Mouse (Mus musculus): ENCODE data around the gene Manf. TPM values are rescaled to one million over a fixed set of nuclear protein-coding genes. Genes with fewer than 3 reads are reported as not detected.

Gene Manf
- polyA plus RNA-seq, 1 experiment from 2014 or later: 214 TPM

- 0 out of 2 replicates have a peak overlapping the region, but pooled peaks have one; percentile 23 for H3K27ac ChIP-seq (ENCODE audit: low read depth, low read length)
- peak; percentile 27 for DNase-seq (ENCODE audit: low spot score)
These were observed 70.6 kb downstream of the Manf start for GRCm38 (mm10) chr9:106821050-106821617.

GRCm38 (mm10) chr9:106819201-106819600 lies 72.6 kb downstream of the Manf start:
- whole genome bisulfite sequencing: 96% methylated on average over 1 of the region's 1 CpGs
- no peak overlapping the region for H3K4me2 ChIP-seq (ENCODE audit: low read length)
- peak; percentile 45 for DNase-seq (ENCODE audit: low spot score)

More at GRCm38 (mm10) chr9:106821050-106821617, 70.6 kb downstream of the Manf start:
- no peaks in the 10 kb centered on the region for H3K9me3 ChIP-seq (replicated peaks; ENCODE audit: control insufficient read depth, low read length)
- H3K27me3 ChIP-seq (replicated peaks; ENCODE audit: control insufficient read depth, insufficient read depth, low read length): no peaks in the 10 kb centered on the region
- no peak for ATAC-seq
- WGBS: 51% methylated on average over 15 of the region's 15 CpGs
- no peaks in the 10 kb centered on the region for H3K36me3 ChIP-seq (ENCODE audit: control insufficient read depth, insufficient read depth, low read length)
- H3K4me2 ChIP-seq (ENCODE audit: low read length): peak overlapping the region; percentile 56
- H3K4me1 ChIP-seq (ENCODE audit: control insufficient read depth, insufficient read depth, low read length): no peaks in the 10 kb centered on the region
- H3K4me3 ChIP-seq (ENCODE audit: low read depth, low read length): peak overlapping the region; percentile 90
- H3K9ac ChIP-seq (ENCODE audit: low read length): peak overlapping the region; percentile 57

GRCm38 (mm10) chr9:106818191-106818590 lies 73.6 kb downstream of the Manf start:
- Histone ChIP-seq H3K9me3 (replicated peaks; ENCODE audit: control insufficient read depth, low read length) (no peaks in the 10 kb centered on the region), H3K27me3 (replicated peaks; ENCODE audit: control insufficient read depth, insufficient read depth, low read length) (no peaks in the 10 kb centered on the region), H3K36me3 (ENCODE audit: control insufficient read depth, insufficient read depth, low read length) (no peaks in the 10 kb centered on the region), H3K4me1 (ENCODE audit: control insufficient read depth, insufficient read depth, low read length) (no peaks in the 10 kb centered on the region), H3K4me2 (ENCODE audit: low read length) (no peak overlapping the region), H3K9ac (ENCODE audit: low read length) (no peak overlapping the region), H3K27ac (ENCODE audit: low read depth, low read length) (no peak overlapping the region), H3K4me3 (ENCODE audit: low read depth, low read length) (no peak overlapping the region)
- ATAC-seq (no peak), DNase-seq (ENCODE audit: low spot score) (no peak)
- 75% methylated on average over 6 of the region's 6 CpGs for WGBS

More at GRCm38 (mm10) chr9:106819201-106819600, 72.6 kb downstream of the Manf start:
- Histone ChIP-seq H3K27me3 (replicated peaks; ENCODE audit: control insufficient read depth, insufficient read depth, low read length) (no peaks in the 10 kb centered on the region), H3K4me1 (ENCODE audit: control insufficient read depth, insufficient read depth, low read length) (no peaks in the 10 kb centered on the region), H3K27ac (ENCODE audit: low read depth, low read length) (no peak overlapping the region), H3K9ac (ENCODE audit: low read length) (no peak overlapping the region), H3K9me3 (replicated peaks; ENCODE audit: control insufficient read depth, low read length) (no peaks in the 10 kb centered on the region), H3K36me3 (ENCODE audit: control insufficient read depth, insufficient read depth, low read length) (no peaks in the 10 kb centered on the region), H3K4me3 (ENCODE audit: low read depth, low read length) (no peak overlapping the region)
- no peak for ATAC-seq

DNA sequence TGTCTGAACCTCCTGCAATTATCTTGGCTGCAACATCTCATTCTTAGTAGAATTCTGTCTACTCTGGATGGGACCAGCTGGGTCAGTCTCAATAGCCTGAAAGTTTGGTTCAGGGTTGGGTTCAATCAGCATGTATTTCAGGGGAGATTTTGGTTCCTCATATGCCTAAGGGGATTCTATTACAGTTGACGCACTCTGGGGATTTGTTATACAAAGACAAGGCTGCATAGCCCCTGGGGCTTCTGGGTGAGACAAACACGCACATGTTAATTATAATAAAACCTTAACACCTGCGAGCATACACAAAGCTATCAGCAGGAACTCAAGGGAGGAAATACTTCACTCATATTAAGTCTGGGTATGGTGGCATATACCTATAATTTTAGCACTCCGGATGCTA lies 85.3 kb downstream of the Manf start:
- no peaks in the 10 kb centered on the region for H3K27me3 ChIP-seq (replicated peaks; ENCODE audit: control insufficient read depth, insufficient read depth, low read length)
- no peak overlapping the region for H3K4me3 ChIP-seq (ENCODE audit: low read depth, low read length)
- no peak overlapping the region for H3K4me2 ChIP-seq (ENCODE audit: low read length)
- no peak overlapping the region for H3K9ac ChIP-seq (ENCODE audit: low read length)
- WGBS: 71% methylated on average over 4 of the region's 4 CpGs
- DNase-seq (ENCODE audit: low spot score) (no peak), ATAC-seq (no peak)
- H3K9me3 ChIP-seq (replicated peaks; ENCODE audit: control insufficient read depth, low read length): no peaks in the 10 kb centered on the region
- H3K27ac ChIP-seq (ENCODE audit: low read depth, low read length): no peak overlapping the region
- H3K4me1 ChIP-seq (ENCODE audit: control insufficient read depth, insufficient read depth, low read length): no peaks in the 10 kb centered on the region
- no peaks in the 10 kb centered on the region for H3K36me3 ChIP-seq (ENCODE audit: control insufficient read depth, insufficient read depth, low read length)

GRCm38 (mm10) chr9:106790831-106791230 lies 100.9 kb downstream of the Manf start:
- H3K4me2 ChIP-seq (ENCODE audit: low read length): no peak overlapping the region
- H3K36me3 ChIP-seq (ENCODE audit: control insufficient read depth, insufficient read depth, low read length): no peaks in the 10 kb centered on the region
- H3K9ac ChIP-seq (ENCODE audit: low read length): no peak overlapping the region
- H3K27ac ChIP-seq (ENCODE audit: low read depth, low read length): no peak overlapping the region
- H3K4me1 ChIP-seq (ENCODE audit: control insufficient read depth, insufficient read depth, low read length): peaks cover 7% of the 10 kb centered on the region
- no peak for DNase-seq (ENCODE audit: low spot score)
- H3K9me3 ChIP-seq (replicated peaks; ENCODE audit: control insufficient read depth, low read length): no peaks in the 10 kb centered on the region
- H3K27me3 ChIP-seq (replicated peaks; ENCODE audit: control insufficient read depth, insufficient read depth, low read length): no peaks in the 10 kb centered on the region
- 70% methylated on average over 6 of the region's 6 CpGs for WGBS
- no peak for ATAC-seq
- H3K4me3 ChIP-seq (ENCODE audit: low read depth, low read length): no peak overlapping the region

GRCm38 (mm10) chr9:106789363-106789762 lies 102.4 kb downstream of the Manf start:
- Histone ChIP-seq H3K9ac (ENCODE audit: low read length) (peak overlapping the region; percentile 99), H3K27ac (ENCODE audit: low read depth, low read length) (peak overlapping the region; percentile 80; the same call in 1 of the 2 replicates), H3K4me3 (ENCODE audit: low read depth, low read length) (peak overlapping the region; percentile 99), H3K27me3 (replicated peaks; ENCODE audit: control insufficient read depth, insufficient read depth, low read length) (no peaks in the 10 kb centered on the region), H3K36me3 (ENCODE audit: control insufficient read depth, insufficient read depth, low read length) (no peaks in the 10 kb centered on the region), H3K9me3 (replicated peaks; ENCODE audit: control insufficient read depth, low read length) (no peaks in the 10 kb centered on the region), H3K4me1 (ENCODE audit: control insufficient read depth, insufficient read depth, low read length) (peaks cover 7% of the 10 kb centered on the region), H3K4me2 (ENCODE audit: low read length) (peak overlapping the region; percentile 80)
- ATAC-seq (peak; percentile 40), DNase-seq (ENCODE audit: low spot score) (no peak)
- 19% methylated on average over 10 of the region's 10 CpGs for WGBS

- DNase-seq (ENCODE audit: low spot score) (peak; percentile 80), ATAC-seq (peak; percentile 95)
- H3K9me3 ChIP-seq (replicated peaks; ENCODE audit: control insufficient read depth, low read length): no peaks in the 10 kb centered on the region
- H3K36me3 ChIP-seq (ENCODE audit: control insufficient read depth, insufficient read depth, low read length): no peaks in the 10 kb centered on the region
- H3K4me3 ChIP-seq (ENCODE audit: low read depth, low read length): peak within 1 kb of the TSS; percentile 99
- H3K4me2 ChIP-seq (ENCODE audit: low read length): peak within 1 kb of the TSS; percentile 80
- H3K27me3 ChIP-seq (replicated peaks; ENCODE audit: control insufficient read depth, insufficient read depth, low read length): no peaks in the 10 kb centered on the region
- peak within 1 kb of the TSS; percentile 80 for H3K27ac ChIP-seq (ENCODE audit: low read depth, low read length)
- under 1% methylated on average over 47 of the region's 49 CpGs for WGBS
- peak within 1 kb of the TSS; percentile 99 for H3K9ac ChIP-seq (ENCODE audit: low read length)
- peaks cover 7% of the 10 kb centered on the region for H3K4me1 ChIP-seq (ENCODE audit: control insufficient read depth, insufficient read depth, low read length)
These were observed 102.9 kb downstream of the Manf start, which contains the start of gene Rad54l2 for GRCm38 (mm10) chr9:106788812-106789321. Rad54l2 (minus strand) TSS chr9:106789194.

Other genes with a start within 250 kb of the Manf start
- 6.7 and 10.4 TPM in 2 replicates for gene Grm2, start 235.9 kb downstream of the Manf start, polyA plus RNA-seq (2014; fragmentation: Nextera tagmentation; extraction: Ambion mirVana)
- gene Tex264, start 206.1 kb downstream of the Manf start, polyA plus RNA-seq (2014; fragmentation: Nextera tagmentation; extraction: Ambion mirVana): 41.3 and 52.1 TPM in 2 replicates
- 4.6 and 5.3 TPM in 2 replicates for gene Rad54l2, start 102.8 kb downstream of the Manf start, polyA plus RNA-seq (2014; fragmentation: Nextera tagmentation; extraction: Ambion mirVana)
- 16.6 and 18.7 TPM in 2 replicates for gene Dcaf1, start 70.1 kb downstream of the Manf start, polyA plus RNA-seq (2014; fragmentation: Nextera tagmentation; extraction: Ambion mirVana)
- gene Rbm15b, start 4.6 kb downstream of the Manf start, polyA plus RNA-seq (2014; fragmentation: Nextera tagmentation; extraction: Ambion mirVana): 22.9 and 24.8 TPM in 2 replicates